9 mouse cellular contexts compared by ENCODE assay signal in genomic region chr1:131548494-131549365, GRCm38 (mm10). TPM values are rescaled to one million over a fixed set of nuclear protein-coding genes. Genes with fewer than 3 reads are reported as not detected.
DNase-seq lines count a peak whose midpoint lies in the region; ATAC-seq lines count a peak whose summit lies in the region.
"Had no signal": no experiment of that assay in that cellular context is flagged by ENCODE, and none has a peak within 500 bp of the region (broad histone marks: within the 10 kb centered on the region; RNA-seq: fewer than 3 reads in every experiment).

No protein-coding gene starts in this region.

- no peaks in the 10 kb centered on the region for H3K36me3 ChIP-seq in hindbrain, embryonic 11.5 days (ENCODE audit: control insufficient read depth, insufficient read depth, low read length)
- no peaks in the 10 kb centered on the region for H3K36me3 ChIP-seq in hindbrain, embryonic 12.5 days
- H3K36me3 ChIP-seq in embryonic facial prominence, embryonic 11.5 days (replicated peaks; ENCODE audit: control insufficient read depth, insufficient read depth, low read depth, low read length): no peaks in the 10 kb centered on the region

- peak; percentile 19 for DNase-seq in hindbrain, embryonic 11.5 days (ENCODE audit: low spot score)
- peak; percentile 71 for DNase-seq in NIH3T3 (ENCODE audit: low read depth)
- peak; percentile 64 for DNase-seq in embryonic facial prominence, embryonic 11.5 days (ENCODE audit: low spot score)
- peak; percentile 26 for DNase-seq in kidney, adult 9 months
- peak; percentile 65 for DNase-seq in lung, postnatal 10 days
- no peak for DNase-seq in c-Kit-positive CD71-positive TER-119-positive erythroid progenitor cells, embryonic 14.5 days (ENCODE audit: low spot score)

- no peaks in the 10 kb centered on the region for H3K9me3 ChIP-seq in hindbrain, embryonic 11.5 days (ENCODE audit: control insufficient read depth, low read length)
- no peaks in the 10 kb centered on the region for H3K9me3 ChIP-seq in hindbrain, embryonic 12.5 days (replicated peaks)
- H3K9me3 ChIP-seq in embryonic facial prominence, embryonic 11.5 days (replicated peaks; ENCODE audit: control insufficient read depth, low read length): no peaks in the 10 kb centered on the region

- no peaks in the 10 kb centered on the region for H3K27me3 ChIP-seq in hindbrain, embryonic 11.5 days (ENCODE audit: control insufficient read depth, insufficient read depth, low read length)
- no peaks in the 10 kb centered on the region for H3K27me3 ChIP-seq in hindbrain, embryonic 12.5 days
- no peaks in the 10 kb centered on the region for H3K27me3 ChIP-seq in embryonic facial prominence, embryonic 11.5 days (ENCODE audit: control insufficient read depth, insufficient read depth, low read length)

- no peak for ATAC-seq in hindbrain, embryonic 11.5 days (ENCODE audit: low FRiP score)
- ATAC-seq in hindbrain, embryonic 12.5 days (ENCODE audit: low FRiP score): no peak
- ATAC-seq in embryonic facial prominence, embryonic 11.5 days (replicated peaks; ENCODE audit: insufficient number of reproducible peaks, low FRiP score, low TSS enrichment, low read depth): 0 out of 2 replicates have a peak, but pooled peaks have one; percentile 48
- no peak for ATAC-seq in monocyte, adult 5-6 weeks (replicated peaks; ENCODE audit: insufficient number of reproducible peaks, low FRiP score, low TSS enrichment, poor library complexity, severe bottlenecking)

- no peak overlapping the region for H3K9ac ChIP-seq in hindbrain, embryonic 11.5 days (ENCODE audit: low read depth, low read length)
- no peak overlapping the region for H3K9ac ChIP-seq in hindbrain, embryonic 12.5 days
- no peak overlapping the region for H3K9ac ChIP-seq in embryonic facial prominence, embryonic 11.5 days (replicated peaks; ENCODE audit: low read length)

- H3K4me1 ChIP-seq in hindbrain, embryonic 11.5 days (replicated peaks; ENCODE audit: control insufficient read depth, insufficient read depth, low read length): no peaks in the 10 kb centered on the region
- H3K4me1 ChIP-seq in hindbrain, embryonic 12.5 days: peaks cover 4% of the 10 kb centered on the region; the same call in 1 of the 2 replicates
- 0 out of 2 replicates have a peak, but pooled peaks cover 2% of the 10 kb centered on the region for H3K4me1 ChIP-seq in embryonic facial prominence, embryonic 11.5 days (ENCODE audit: control insufficient read depth, insufficient read depth, low read length)

- no peak overlapping the region for H3K4me2 ChIP-seq in hindbrain, embryonic 11.5 days (replicated peaks; ENCODE audit: low read depth, low read length)
- no peak overlapping the region for H3K4me2 ChIP-seq in hindbrain, embryonic 12.5 days (replicated peaks)
- no peak overlapping the region for H3K4me2 ChIP-seq in embryonic facial prominence, embryonic 11.5 days (ENCODE audit: low read depth, low read length)

- H3K4me3 ChIP-seq in hindbrain, embryonic 11.5 days (ENCODE audit: low read depth, low read length): no peak overlapping the region
- no peak overlapping the region for H3K4me3 ChIP-seq in hindbrain, embryonic 12.5 days
- H3K4me3 ChIP-seq in embryonic facial prominence, embryonic 11.5 days (ENCODE audit: low read depth, low read length): no peak overlapping the region

- H3K27ac ChIP-seq in hindbrain, embryonic 11.5 days (ENCODE audit: low read depth, low read length): no peak overlapping the region
- no peak overlapping the region for H3K27ac ChIP-seq in hindbrain, embryonic 12.5 days
- no peak overlapping the region for H3K27ac ChIP-seq in embryonic facial prominence, embryonic 11.5 days (replicated peaks; ENCODE audit: low read depth, low read length)

- WGBS in hindbrain, embryonic 11.5 days: 35% methylated on average over 8 of the region's 8 CpGs
- 37% methylated on average over 8 of the region's 8 CpGs for WGBS in hindbrain, embryonic 12.5 days
- 21% methylated on average over 8 of the region's 8 CpGs for WGBS in embryonic facial prominence, embryonic 11.5 days

RNA-seq across cellular contexts. Expression of gene Fam72a, which starts 21.0 kb away (rescaled TPM):
- polyA plus RNA-seq in hindbrain, embryonic 11.5 days (2014; fragmentation: Nextera tagmentation; extraction: Ambion mirVana): 3.9 and 4.1 TPM in 2 replicates
- 2.8 and 3.2 TPM in 2 replicates for polyA plus RNA-seq in hindbrain, embryonic 12.5 days (2016; fragmentation: Nextera tagmentation; extraction: Ambion mirVana)
- polyA plus RNA-seq in embryonic facial prominence, embryonic 11.5 days (2014; fragmentation: Nextera tagmentation; extraction: Ambion mirVana): 4.1 and 5.1 TPM in 2 replicates
- 0.48 to 0.87 TPM (median 0.75 TPM) in 3 replicates for total RNA-seq in monocyte, adult 5-6 weeks (2017)

RNA-seq across cellular contexts. Expression of gene Srgap2, which starts 21.6 kb away (rescaled TPM):
- polyA plus RNA-seq in hindbrain, embryonic 11.5 days (2014; fragmentation: Nextera tagmentation; extraction: Ambion mirVana): 15.1 and 24.8 TPM in 2 replicates
- 16.9 and 23.1 TPM in 2 replicates for polyA plus RNA-seq in hindbrain, embryonic 12.5 days (2016; fragmentation: Nextera tagmentation; extraction: Ambion mirVana)
- polyA plus RNA-seq in embryonic facial prominence, embryonic 11.5 days (2014; fragmentation: Nextera tagmentation; extraction: Ambion mirVana): 14.0 and 14.6 TPM in 2 replicates
- 13.8 to 37.1 TPM (median 27.7 TPM) in 3 replicates for total RNA-seq in monocyte, adult 5-6 weeks (2017)

RNA-seq across cellular contexts. Expression of gene Avpr1b, which starts 50.3 kb away (rescaled TPM):
- polyA plus RNA-seq in hindbrain, embryonic 11.5 days (2014; fragmentation: Nextera tagmentation; extraction: Ambion mirVana): not detected in 2 replicates
- not detected in 2 replicates for polyA plus RNA-seq in hindbrain, embryonic 12.5 days (2016; fragmentation: Nextera tagmentation; extraction: Ambion mirVana)
- polyA plus RNA-seq in embryonic facial prominence, embryonic 11.5 days (2014; fragmentation: Nextera tagmentation; extraction: Ambion mirVana): not detected in 2 replicates
- total RNA-seq in monocyte, adult 5-6 weeks (2017): not detected in 3 replicates
- polyA plus RNA-seq: stomach, embryonic 14.5 days had no signal
